Mouse (Mus musculus): ENCODE results near the gene Ctcf.

- no peak for TF ChIP-seq POLR2A (IDR thresholded peaks at IDR 0.05; ENCODE audit: insufficient read depth, low read depth, low read length)
- TF ChIP-seq CTCF (IDR thresholded peaks at IDR 0.05), result no peak
Observed at GRCm38 (mm10) chr8:105645205-105645604, 8.8 kb downstream of the Ctcf start.

Data from heart, adult 2 months (tissue).